Mouse (Mus musculus): ENCODE measurements around the gene Galntl6. TPM values are rescaled to one million over a fixed set of nuclear protein-coding genes. Genes with fewer than 3 reads are reported as not detected.
A peak's percentile ranks its signal among the peaks of the same experiment; 100 is the strongest.

The Galntl6 gene
- polyA plus RNA-seq, 1 experiment from 2014 or later = 4.0 TPM

DNA sequence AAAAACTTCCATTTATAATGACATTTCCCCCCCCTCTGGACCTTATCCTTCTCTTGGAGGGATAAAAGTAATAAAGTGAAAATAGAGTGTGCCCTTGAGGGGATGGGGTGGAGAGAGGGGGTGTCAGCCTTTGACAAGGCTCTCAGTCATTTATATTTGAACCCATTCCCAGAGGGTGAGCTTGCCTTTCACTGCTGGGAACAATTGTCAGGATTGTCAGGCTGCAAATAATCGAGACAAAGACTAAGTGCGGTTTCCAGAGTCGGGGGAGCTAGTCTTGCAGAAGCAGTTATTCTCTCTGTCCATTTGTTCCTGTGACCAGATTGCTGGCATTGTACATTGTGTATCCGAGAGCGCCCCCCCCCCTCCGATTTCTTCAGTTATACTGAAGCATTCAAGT is 988.9 kb downstream of the Galntl6 start:
- no peak overlapping the region for H3K4me3 ChIP-seq (ENCODE audit: low read depth, low read length)
- peak; percentile 43; the same call in 1 of the 2 replicates for ATAC-seq
- H3K36me3 ChIP-seq (ENCODE audit: control insufficient read depth, insufficient read depth, low read length) = no peaks in the 10 kb centered on the region
- no peak overlapping the region for H3K27ac ChIP-seq (ENCODE audit: low read depth, low read length)
- H3K9ac ChIP-seq (ENCODE audit: low read length) = no peak overlapping the region
- no peak overlapping the region for H3K4me2 ChIP-seq (ENCODE audit: low read length)
- H3K4me1 ChIP-seq (ENCODE audit: control insufficient read depth, insufficient read depth, low read length) = peaks cover 18% of the 10 kb centered on the region
- no peaks in the 10 kb centered on the region for H3K9me3 ChIP-seq (replicated peaks; ENCODE audit: control insufficient read depth, low read length)
- no peaks in the 10 kb centered on the region for H3K27me3 ChIP-seq (replicated peaks; ENCODE audit: control insufficient read depth, insufficient read depth, low read length)
- peak; percentile 52 for DNase-seq (ENCODE audit: low spot score)
- WGBS = 22% methylated on average over 6 of the region's 6 CpGs

DNA sequence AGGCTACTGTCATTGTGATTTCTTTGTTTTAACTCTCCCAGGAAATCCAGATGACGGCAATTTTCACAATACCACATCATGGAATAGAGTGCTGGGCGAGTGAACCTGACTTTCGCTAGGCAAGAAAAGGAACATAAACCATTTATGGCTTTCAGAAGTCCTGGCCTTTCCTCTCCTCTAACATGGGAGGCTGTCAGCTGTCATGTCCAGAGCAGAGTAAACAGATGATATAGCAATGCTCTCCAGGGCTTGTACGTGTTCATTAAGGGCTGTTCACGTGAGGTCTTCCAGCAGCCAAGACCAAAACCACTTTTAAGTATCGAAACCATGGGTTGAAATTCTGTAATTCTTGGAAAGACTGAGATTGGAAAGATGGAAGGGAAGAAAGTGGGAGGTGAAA is 989.3 kb downstream of the Galntl6 start:
- ATAC-seq (no peak), DNase-seq (ENCODE audit: low spot score) (peak; percentile 28)
- Histone ChIP-seq H3K4me2 (ENCODE audit: low read length) (no peak overlapping the region), H3K4me3 (ENCODE audit: low read depth, low read length) (no peak overlapping the region), H3K4me1 (ENCODE audit: control insufficient read depth, insufficient read depth, low read length) (peaks cover 18% of the 10 kb centered on the region), H3K36me3 (ENCODE audit: control insufficient read depth, insufficient read depth, low read length) (no peaks in the 10 kb centered on the region), H3K27me3 (replicated peaks; ENCODE audit: control insufficient read depth, insufficient read depth, low read length) (no peaks in the 10 kb centered on the region), H3K27ac (ENCODE audit: low read depth, low read length) (no peak overlapping the region), H3K9ac (ENCODE audit: low read length) (no peak overlapping the region), H3K9me3 (replicated peaks; ENCODE audit: control insufficient read depth, low read length) (no peaks in the 10 kb centered on the region)
- 60% methylated on average over 6 of the region's 6 CpGs for WGBS

DNA sequence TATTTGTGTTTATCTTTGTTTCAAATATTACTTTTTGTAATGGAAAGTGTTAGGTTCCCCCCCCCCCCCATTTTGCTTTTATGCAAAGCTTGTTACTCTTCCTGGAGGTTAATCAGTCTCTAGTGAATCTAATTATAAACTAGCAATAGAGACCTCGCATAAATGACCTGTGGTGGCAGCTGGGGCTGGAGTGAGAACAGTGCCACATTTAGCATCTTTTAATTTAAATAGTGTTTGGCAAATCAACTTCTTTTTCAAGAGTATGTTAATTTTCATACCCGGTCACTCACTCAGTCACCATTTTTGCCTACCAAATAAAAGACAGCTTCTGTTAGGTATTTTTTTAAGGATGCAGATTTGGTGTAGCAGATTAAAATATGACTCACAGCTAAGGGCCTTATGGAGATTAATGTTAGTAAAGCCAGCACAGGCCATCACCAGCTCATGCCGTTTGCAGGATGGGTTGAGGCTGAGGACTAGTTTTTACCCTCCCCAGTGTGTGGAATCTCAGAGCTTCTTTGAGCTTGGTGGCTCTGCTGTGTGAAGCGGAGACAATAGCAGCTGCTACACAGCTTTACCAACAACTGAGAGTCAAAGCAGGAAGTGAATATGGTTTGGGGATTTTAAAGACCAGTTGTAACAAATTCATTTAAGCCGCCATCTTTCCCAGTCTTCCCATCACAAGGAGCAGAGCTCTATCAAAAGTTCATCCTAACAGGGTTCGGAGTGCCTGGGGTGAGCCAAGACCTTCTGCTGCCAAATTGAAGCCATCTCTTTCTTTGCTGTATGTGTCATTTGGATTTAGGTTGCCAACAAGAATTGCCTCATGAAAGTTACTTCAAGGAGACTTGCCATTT is 990.0 kb downstream of the Galntl6 start:
- H3K4me3 ChIP-seq (ENCODE audit: low read depth, low read length) = no peak overlapping the region
- no peaks in the 10 kb centered on the region for H3K36me3 ChIP-seq (ENCODE audit: control insufficient read depth, insufficient read depth, low read length)
- ATAC-seq (peak; percentile 67), DNase-seq (ENCODE audit: low spot score) (peak; percentile 55)
- no peaks in the 10 kb centered on the region for H3K9me3 ChIP-seq (replicated peaks; ENCODE audit: control insufficient read depth, low read length)
- peak overlapping the region; percentile 56; the same call in 1 of the 2 replicates for H3K27ac ChIP-seq (ENCODE audit: low read depth, low read length)
- no peak overlapping the region for H3K4me2 ChIP-seq (ENCODE audit: low read length)
- no peaks in the 10 kb centered on the region for H3K27me3 ChIP-seq (replicated peaks; ENCODE audit: control insufficient read depth, insufficient read depth, low read length)
- WGBS = 39% methylated on average over 6 of the region's 6 CpGs
- H3K4me1 ChIP-seq (ENCODE audit: control insufficient read depth, insufficient read depth, low read length) = peaks cover 18% of the 10 kb centered on the region
- H3K9ac ChIP-seq (ENCODE audit: low read length) = no peak overlapping the region

DNA sequence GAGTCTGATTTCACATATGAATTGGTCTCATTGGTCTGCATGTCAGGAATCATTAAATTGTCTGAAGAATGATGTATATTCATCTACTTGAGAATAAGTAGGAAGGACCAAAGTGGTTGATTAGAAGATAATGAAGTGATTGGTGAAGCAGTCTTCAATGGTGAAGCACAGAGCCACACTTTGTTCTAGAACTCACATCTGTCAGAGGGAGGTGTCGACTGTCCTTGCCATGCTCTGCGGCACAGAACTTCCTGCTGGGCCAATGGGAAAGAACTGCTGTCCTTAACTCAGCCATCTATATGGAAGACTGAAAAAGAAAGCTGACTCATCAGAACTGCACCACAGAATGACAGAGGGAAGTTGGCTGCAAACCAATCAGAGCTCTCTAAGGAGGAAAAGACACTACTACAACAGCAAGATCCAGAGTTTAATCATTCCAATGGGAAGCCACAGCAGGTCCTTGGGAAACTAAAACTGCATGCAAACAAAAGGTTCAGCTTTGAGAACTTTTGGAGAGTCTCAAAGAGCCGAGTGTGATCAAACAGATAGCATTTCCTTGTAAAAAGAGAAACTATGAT is 992.0 kb downstream of the Galntl6 start:
- Histone ChIP-seq H3K4me2 (ENCODE audit: low read length) (no peak overlapping the region), H3K9ac (ENCODE audit: low read length) (no peak overlapping the region), H3K36me3 (ENCODE audit: control insufficient read depth, insufficient read depth, low read length) (no peaks in the 10 kb centered on the region), H3K9me3 (replicated peaks; ENCODE audit: control insufficient read depth, low read length) (no peaks in the 10 kb centered on the region), H3K27ac (ENCODE audit: low read depth, low read length) (no peak overlapping the region), H3K27me3 (replicated peaks; ENCODE audit: control insufficient read depth, insufficient read depth, low read length) (no peaks in the 10 kb centered on the region), H3K4me1 (ENCODE audit: control insufficient read depth, insufficient read depth, low read length) (peaks cover 18% of the 10 kb centered on the region), H3K4me3 (ENCODE audit: low read depth, low read length) (no peak overlapping the region)
- 76% methylated on average over 3 of the region's 3 CpGs for WGBS
- no peak for ATAC-seq
- peak; percentile 28 for DNase-seq (ENCODE audit: low spot score)

DNA sequence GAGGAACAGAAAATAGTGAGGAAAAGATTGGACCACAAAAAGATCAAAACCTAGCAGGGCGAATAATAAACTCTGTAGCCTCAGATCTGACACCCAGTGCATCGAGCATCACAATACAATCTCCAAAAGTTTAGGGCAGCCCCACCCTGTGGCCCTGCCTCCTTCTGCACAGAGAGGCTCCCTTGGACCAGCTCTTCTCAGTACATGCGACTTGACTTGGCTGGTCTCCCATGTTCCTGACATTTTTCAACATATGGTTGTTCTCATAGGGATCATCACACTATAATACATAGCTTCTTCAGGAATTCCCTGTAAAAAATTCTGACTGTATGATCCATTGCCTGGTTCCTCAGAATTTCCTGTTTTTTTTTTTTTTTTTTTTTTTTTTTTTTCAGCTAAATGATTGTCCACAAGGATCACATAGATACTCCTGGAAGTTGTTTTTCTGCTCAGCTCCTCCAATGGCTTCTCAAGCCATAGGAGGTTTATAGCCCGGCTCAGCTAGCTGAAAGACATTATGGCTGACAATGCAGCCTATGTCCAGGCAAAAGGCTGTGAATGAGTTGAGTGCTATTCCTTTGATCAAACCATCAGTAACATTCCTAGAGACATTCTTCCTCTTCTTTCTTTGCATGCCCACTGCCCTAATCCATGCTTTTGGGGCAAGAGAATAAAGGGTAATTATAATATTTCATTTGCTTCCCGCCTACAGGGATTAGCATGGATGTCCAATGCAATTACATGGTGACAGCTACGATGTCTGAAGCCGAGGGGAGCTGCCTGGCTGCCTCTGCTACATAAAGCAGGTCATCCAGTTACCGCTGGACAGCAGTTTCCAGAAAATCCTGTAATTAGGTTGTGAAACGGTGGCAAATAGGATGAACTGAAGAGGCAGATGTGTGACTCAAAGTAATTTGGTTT is 993.5 kb downstream of the Galntl6 start:
- no peak overlapping the region for H3K4me2 ChIP-seq (ENCODE audit: low read length)
- DNase-seq (ENCODE audit: low spot score) = peak; percentile 26
- H3K27me3 ChIP-seq (replicated peaks; ENCODE audit: control insufficient read depth, insufficient read depth, low read length) = no peaks in the 10 kb centered on the region
- 32% methylated on average over 9 of the region's 9 CpGs for WGBS
- no peak for ATAC-seq
- H3K4me3 ChIP-seq (ENCODE audit: low read depth, low read length) = no peak overlapping the region
- H3K36me3 ChIP-seq (ENCODE audit: control insufficient read depth, insufficient read depth, low read length) = no peaks in the 10 kb centered on the region
- H3K9me3 ChIP-seq (replicated peaks; ENCODE audit: control insufficient read depth, low read length) = no peaks in the 10 kb centered on the region
- no peak overlapping the region for H3K9ac ChIP-seq (ENCODE audit: low read length)
- no peak overlapping the region for H3K27ac ChIP-seq (ENCODE audit: low read depth, low read length)
- peaks cover 18% of the 10 kb centered on the region for H3K4me1 ChIP-seq (ENCODE audit: control insufficient read depth, insufficient read depth, low read length)

DNA sequence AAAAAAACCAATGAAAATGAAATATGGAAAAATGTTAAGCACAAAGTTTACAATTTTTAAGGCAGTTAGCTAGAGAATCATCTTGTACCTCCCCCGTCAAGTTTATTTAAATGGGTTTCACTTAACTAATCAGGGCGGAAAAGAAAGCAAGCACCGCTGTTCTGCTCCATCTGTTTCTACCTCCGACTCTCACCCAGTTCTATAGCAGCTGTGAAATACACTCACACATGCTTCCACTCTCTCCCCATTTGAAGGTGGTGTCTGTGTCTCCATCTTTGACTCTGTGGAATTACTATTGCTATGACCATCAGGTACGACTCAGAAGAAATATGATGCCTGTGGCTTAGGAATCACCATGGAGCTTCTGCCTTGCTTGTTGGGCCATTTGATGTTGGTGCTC is 1019.1 kb downstream of the Galntl6 start:
- WGBS = 91% methylated on average over 5 of the region's 5 CpGs
- no peak for ATAC-seq
- Histone ChIP-seq H3K4me1 (ENCODE audit: control insufficient read depth, insufficient read depth, low read length) (0 out of 2 replicates have a peak, but pooled peaks cover 5% of the 10 kb centered on the region), H3K27ac (ENCODE audit: low read depth, low read length) (no peak overlapping the region), H3K9ac (ENCODE audit: low read length) (no peak overlapping the region), H3K36me3 (ENCODE audit: control insufficient read depth, insufficient read depth, low read length) (no peaks in the 10 kb centered on the region), H3K4me2 (ENCODE audit: low read length) (no peak overlapping the region), H3K4me3 (ENCODE audit: low read depth, low read length) (no peak overlapping the region), H3K9me3 (replicated peaks; ENCODE audit: control insufficient read depth, low read length) (no peaks in the 10 kb centered on the region), H3K27me3 (replicated peaks; ENCODE audit: control insufficient read depth, insufficient read depth, low read length) (no peaks in the 10 kb centered on the region)
- DNase-seq (ENCODE audit: low spot score) = no peak

DNA sequence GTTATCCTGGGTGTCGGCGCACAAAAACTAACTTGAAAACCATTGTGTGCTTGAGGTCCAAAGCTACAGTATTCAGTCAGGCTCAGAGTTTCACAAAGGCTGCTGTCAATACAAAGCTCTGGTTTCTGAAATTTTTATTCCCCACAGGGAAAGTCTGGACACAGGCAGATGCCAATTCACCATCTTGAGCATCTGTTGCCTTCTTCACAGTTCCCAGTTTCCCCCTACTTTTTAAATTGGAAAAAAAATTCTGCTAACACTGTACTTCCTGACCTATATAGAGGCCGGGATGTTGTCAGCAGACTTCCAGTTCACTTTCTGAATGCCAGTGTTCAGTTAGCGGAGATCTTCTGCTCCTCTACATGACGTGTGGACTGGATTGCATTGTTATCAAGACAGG is 1020.3 kb downstream of the Galntl6 start:
- H3K36me3 ChIP-seq (ENCODE audit: control insufficient read depth, insufficient read depth, low read length) = no peaks in the 10 kb centered on the region
- no peak overlapping the region for H3K4me3 ChIP-seq (ENCODE audit: low read depth, low read length)
- no peaks in the 10 kb centered on the region for H3K27me3 ChIP-seq (replicated peaks; ENCODE audit: control insufficient read depth, insufficient read depth, low read length)
- H3K9me3 ChIP-seq (replicated peaks; ENCODE audit: control insufficient read depth, low read length) = no peaks in the 10 kb centered on the region
- no peak overlapping the region for H3K9ac ChIP-seq (ENCODE audit: low read length)
- H3K4me2 ChIP-seq (ENCODE audit: low read length) = no peak overlapping the region
- DNase-seq (ENCODE audit: low spot score) (peak; percentile 4), ATAC-seq (no peak)
- WGBS = 84% methylated on average over 5 of the region's 5 CpGs
- H3K4me1 ChIP-seq (ENCODE audit: control insufficient read depth, insufficient read depth, low read length) = 0 out of 2 replicates have a peak, but pooled peaks cover 5% of the 10 kb centered on the region
- H3K27ac ChIP-seq (ENCODE audit: low read depth, low read length) = no peak overlapping the region; the same call in 1 of the 2 replicates

DNA sequence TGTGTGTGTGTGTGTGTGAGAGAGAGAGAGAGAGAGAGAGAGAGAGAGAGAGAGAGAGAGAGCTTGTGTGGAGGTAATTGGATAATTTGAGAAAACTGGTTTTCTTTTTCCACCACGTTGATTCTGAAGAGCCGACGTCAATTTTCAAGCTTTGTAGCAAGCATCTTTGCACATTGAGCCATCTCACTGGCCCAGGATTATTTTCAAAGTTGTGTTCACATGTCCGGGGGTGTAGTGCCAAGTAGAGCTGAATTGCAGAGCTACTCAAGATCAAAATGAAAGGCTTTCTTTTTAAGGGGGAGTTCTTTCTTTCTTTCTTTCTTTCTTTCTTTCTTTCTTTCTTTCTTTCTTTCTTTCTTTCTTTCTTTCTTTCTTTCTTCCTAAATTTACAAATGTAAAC is 1022.3 kb downstream of the Galntl6 start:
- H3K9ac ChIP-seq (ENCODE audit: low read length) = no peak overlapping the region
- ATAC-seq (no peak), DNase-seq (ENCODE audit: low spot score) (no peak)
- no peak overlapping the region for H3K4me2 ChIP-seq (ENCODE audit: low read length)
- no peaks in the 10 kb centered on the region for H3K9me3 ChIP-seq (replicated peaks; ENCODE audit: control insufficient read depth, low read length)
- no peaks in the 10 kb centered on the region for H3K36me3 ChIP-seq (ENCODE audit: control insufficient read depth, insufficient read depth, low read length)
- WGBS = 57% methylated on average over 4 of the region's 4 CpGs
- no peak overlapping the region for H3K4me3 ChIP-seq (ENCODE audit: low read depth, low read length)
- no peaks in the 10 kb centered on the region for H3K27me3 ChIP-seq (replicated peaks; ENCODE audit: control insufficient read depth, insufficient read depth, low read length)
- 0 out of 2 replicates have a peak, but pooled peaks cover 5% of the 10 kb centered on the region for H3K4me1 ChIP-seq (ENCODE audit: control insufficient read depth, insufficient read depth, low read length)
- H3K27ac ChIP-seq (ENCODE audit: low read depth, low read length) = no peak overlapping the region

All from forebrain, embryonic 14.5 days (tissue).